Mouse (Mus musculus): Measurements from ENCODE around the gene Fdxr. TPM values are rescaled to one million over a fixed set of nuclear protein-coding genes. Genes with fewer than 3 reads are reported as not detected.
A peak's percentile ranks its signal among the peaks of the same experiment; 100 is the strongest.

Gene Fdxr
- polyA plus RNA-seq, 1 experiment from 2014 or later: 19.4 TPM

- peaks cover 20% of the 10 kb centered on the region for H3K36me3 ChIP-seq
- ATAC-seq (ENCODE audit: low read depth): no peak
- H3K4me2 ChIP-seq: peak overlapping the region; percentile 48
- 6% methylated on average over 39 of the region's 39 CpGs for WGBS
- no peak overlapping the region for H3K27ac ChIP-seq (replicated peaks)
- peaks cover 28% of the 10 kb centered on the region for H3K4me1 ChIP-seq (replicated peaks)
- peak overlapping the region; percentile 31; the same call in 1 of the 2 replicates for H3K9ac ChIP-seq
- no peaks in the 10 kb centered on the region for H3K9me3 ChIP-seq
- peak overlapping the region; percentile 14 for H3K4me3 ChIP-seq
- peaks cover 95% of the 10 kb centered on the region for H3K27me3 ChIP-seq
These were observed 11.8 kb downstream of the Fdxr start for GRCm38 (mm10) chr11:115264862-115265668.

- Histone ChIP-seq H3K4me3 (no peak overlapping the region), H3K9ac (no peak overlapping the region), H3K27me3 (peaks cover 99% of the 10 kb centered on the region), H3K36me3 (peaks cover 15% of the 10 kb centered on the region), H3K9me3 (no peaks in the 10 kb centered on the region), H3K4me1 (replicated peaks) (peaks cover 27% of the 10 kb centered on the region), H3K4me2 (no peak overlapping the region), H3K27ac (replicated peaks) (no peak overlapping the region)
- WGBS: 65% methylated on average over 7 of the region's 7 CpGs
- no peak for ATAC-seq (ENCODE audit: low read depth)
These were observed 12.6 kb downstream of the Fdxr start for GRCm38 (mm10) chr11:115264136-115264861.

- H3K36me3 ChIP-seq: peaks cover 2% of the 10 kb centered on the region
- H3K4me3 ChIP-seq: no peak overlapping the region
- no peak for ATAC-seq (ENCODE audit: low read depth)
- WGBS: 85% methylated on average over 11 of the region's 11 CpGs
- peaks cover 31% of the 10 kb centered on the region for H3K4me1 ChIP-seq (replicated peaks)
- no peak overlapping the region for H3K27ac ChIP-seq (replicated peaks)
- no peak overlapping the region for H3K4me2 ChIP-seq
- H3K27me3 ChIP-seq: peaks cover 99% of the 10 kb centered on the region
- H3K9ac ChIP-seq: no peak overlapping the region
- no peaks in the 10 kb centered on the region for H3K9me3 ChIP-seq
These were observed 13.9 kb downstream of the Fdxr start for GRCm38 (mm10) chr11:115262954-115263353.

GRCm38 (mm10) chr11:115259134-115259533, 17.7 kb downstream of the Fdxr start:
- H3K9ac ChIP-seq: no peak overlapping the region
- no peak for ATAC-seq (ENCODE audit: low read depth)
- no peaks in the 10 kb centered on the region for H3K9me3 ChIP-seq
- no peak overlapping the region for H3K27ac ChIP-seq (replicated peaks)
- no peaks in the 10 kb centered on the region for H3K36me3 ChIP-seq
- H3K27me3 ChIP-seq: peaks cover 99% of the 10 kb centered on the region
- H3K4me2 ChIP-seq: no peak overlapping the region
- no peak overlapping the region for H3K4me3 ChIP-seq
- peaks cover 6% of the 10 kb centered on the region for H3K4me1 ChIP-seq (replicated peaks)
- 69% methylated on average over 4 of the region's 4 CpGs for WGBS

GRCm38 (mm10) chr11:115257775-115258510, 18.9 kb downstream of the Fdxr start:
- Histone ChIP-seq H3K4me3 (peak overlapping the region; percentile 18), H3K36me3 (no peaks in the 10 kb centered on the region), H3K9ac (no peak overlapping the region), H3K4me2 (peak overlapping the region; percentile 39), H3K27ac (replicated peaks) (no peak overlapping the region), H3K4me1 (replicated peaks) (peaks cover 6% of the 10 kb centered on the region), H3K27me3 (peaks cover 100% of the 10 kb centered on the region), H3K9me3 (no peaks in the 10 kb centered on the region)
- 0 out of 2 replicates have a peak, but pooled peaks have one; percentile 32 for ATAC-seq (ENCODE audit: low read depth)
- 13% methylated on average over 59 of the region's 59 CpGs for whole genome bisulfite sequencing

GRCm38 (mm10) chr11:115251258-115251657, 25.6 kb downstream of the Fdxr start:
- 65% methylated on average over 3 of the region's 3 CpGs for WGBS

GRCm38 (mm10) chr11:115250405-115251090, 26.3 kb downstream of the Fdxr start:
- Histone ChIP-seq H3K4me3 (peak overlapping the region; percentile 45), H3K4me2 (peak overlapping the region; percentile 75), H3K4me1 (replicated peaks) (peaks cover 50% of the 10 kb centered on the region), H3K27ac (replicated peaks) (no peak overlapping the region), H3K9ac (peak overlapping the region; percentile 67), H3K36me3 (no peaks in the 10 kb centered on the region), H3K9me3 (no peaks in the 10 kb centered on the region), H3K27me3 (peaks cover 93% of the 10 kb centered on the region)
- WGBS: under 1% methylated on average over 36 of the region's 36 CpGs
- ATAC-seq (ENCODE audit: low read depth): no peak

More at GRCm38 (mm10) chr11:115251258-115251657, 25.6 kb downstream of the Fdxr start:
- no peak overlapping the region for H3K4me3 ChIP-seq
- H3K9ac ChIP-seq: no peak overlapping the region
- ATAC-seq (ENCODE audit: low read depth): no peak
- H3K36me3 ChIP-seq: no peaks in the 10 kb centered on the region
- no peaks in the 10 kb centered on the region for H3K9me3 ChIP-seq
- no peak overlapping the region for H3K27ac ChIP-seq (replicated peaks)
- H3K27me3 ChIP-seq: peaks cover 99% of the 10 kb centered on the region
- H3K4me2 ChIP-seq: no peak overlapping the region
- peaks cover 43% of the 10 kb centered on the region for H3K4me1 ChIP-seq (replicated peaks)

GRCm38 (mm10) chr11:115249721-115250404, 27.0 kb downstream of the Fdxr start:
- H3K36me3 ChIP-seq: peaks cover under 1% of the 10 kb centered on the region; the same call in 1 of the 2 replicates
- H3K27me3 ChIP-seq: peaks cover 88% of the 10 kb centered on the region
- no peak for ATAC-seq (ENCODE audit: low read depth)
- peaks cover 57% of the 10 kb centered on the region for H3K4me1 ChIP-seq (replicated peaks)
- peak overlapping the region; percentile 45 for H3K4me3 ChIP-seq
- H3K9ac ChIP-seq: peak overlapping the region; percentile 67
- no peaks in the 10 kb centered on the region for H3K9me3 ChIP-seq
- peak overlapping the region; percentile 75 for H3K4me2 ChIP-seq
- no peak overlapping the region for H3K27ac ChIP-seq (replicated peaks)
- 2% methylated on average over 60 of the region's 63 CpGs for WGBS

GRCm38 (mm10) chr11:115247945-115248344, 28.9 kb downstream of the Fdxr start:
- H3K4me2 ChIP-seq: no peak overlapping the region
- no peak overlapping the region for H3K27ac ChIP-seq (replicated peaks)
- peaks cover 17% of the 10 kb centered on the region for H3K36me3 ChIP-seq
- no peak overlapping the region for H3K9ac ChIP-seq
- H3K27me3 ChIP-seq: peaks cover 73% of the 10 kb centered on the region
- peaks cover 63% of the 10 kb centered on the region for H3K4me1 ChIP-seq (replicated peaks)
- no peak for ATAC-seq (ENCODE audit: low read depth)
- 73% methylated on average over 6 of the region's 6 CpGs for WGBS
- no peaks in the 10 kb centered on the region for H3K9me3 ChIP-seq
- no peak overlapping the region for H3K4me3 ChIP-seq

- H3K4me3 ChIP-seq: no peak overlapping the region
- H3K27ac ChIP-seq (replicated peaks): no peak overlapping the region
- ATAC-seq (ENCODE audit: low read depth): no peak
- H3K4me2 ChIP-seq: no peak overlapping the region
- peaks cover 70% of the 10 kb centered on the region for H3K4me1 ChIP-seq (replicated peaks)
- peaks cover 66% of the 10 kb centered on the region for H3K27me3 ChIP-seq
- WGBS: 19% methylated on average over 3 of the region's 3 CpGs
- H3K36me3 ChIP-seq: peaks cover 17% of the 10 kb centered on the region
- no peaks in the 10 kb centered on the region for H3K9me3 ChIP-seq
- peak overlapping the region; percentile 38; the same call in 1 of the 2 replicates for H3K9ac ChIP-seq
These were observed 29.6 kb downstream of the Fdxr start for GRCm38 (mm10) chr11:115247240-115247639.

- Histone ChIP-seq H3K9me3 (no peaks in the 10 kb centered on the region), H3K27me3 (peaks cover 58% of the 10 kb centered on the region), H3K27ac (replicated peaks) (no peak overlapping the region), H3K4me1 (replicated peaks) (peaks cover 78% of the 10 kb centered on the region), H3K36me3 (peaks cover 17% of the 10 kb centered on the region), H3K4me3 (no peak overlapping the region), H3K4me2 (no peak overlapping the region), H3K9ac (no peak overlapping the region)
- 44% methylated on average over 8 of the region's 8 CpGs for WGBS
- 0 out of 2 replicates have a peak, but pooled peaks have one; percentile 6 for ATAC-seq (ENCODE audit: low read depth)
These were observed 30.5 kb downstream of the Fdxr start for GRCm38 (mm10) chr11:115246386-115246785.
